ENCODE assay signal across 13 mouse cellular contexts in genomic region chr2:36081446-36081845, GRCm38 (mm10). TPM values are rescaled to one million over a fixed set of nuclear protein-coding genes. Genes with fewer than 3 reads are reported as not detected.
DNase-seq lines count a peak whose midpoint lies in the region; ATAC-seq and TF ChIP-seq lines count a peak whose summit lies in the region.
"Had no signal": no experiment of that assay in that cellular context is flagged by ENCODE, and none has a peak within 500 bp of the region (broad histone marks: within the 10 kb centered on the region; RNA-seq: fewer than 3 reads in every experiment).

No protein-coding gene starts in this region.

- H3K27ac ChIP-seq in lung, embryonic 14.5 days (ENCODE audit: low read depth), result no peak overlapping the region
- H3K27ac ChIP-seq: embryonic facial prominence, embryonic 12.5 days; hindbrain, embryonic 15.5 days had no signal

- no peaks in the 10 kb centered on the region for H3K36me3 ChIP-seq in lung, embryonic 14.5 days (ENCODE audit: insufficient read depth)
- H3K36me3 ChIP-seq: embryonic facial prominence, embryonic 12.5 days; hindbrain, embryonic 15.5 days had no signal

- H3K4me1 ChIP-seq in lung, embryonic 14.5 days (ENCODE audit: insufficient read depth), result no peaks in the 10 kb centered on the region

- TF ChIP-seq CTCF in lung, embryonic 14.5 days (IDR thresholded peaks at IDR 0.05; ENCODE audit: low read depth), result no peak

- WGBS in lung, embryonic 14.5 days, result 12% methylated on average over 9 of the region's 9 CpGs

- DNase-seq in lung, embryonic 14.5 days, result peak; percentile 61
- no peak for DNase-seq in lung, postnatal 14 days
- DNase-seq in kidney, adult 9 months, result peak; percentile 24
- DNase-seq in liver, result peak; percentile 62
- DNase-seq in cerebellum, postnatal 36 days, result no peak
- DNase-seq in thymus, postnatal 4 days, result no peak
- no peak for DNase-seq in cerebellum, adult 9-10 months
- DNase-seq: forebrain, postnatal 0 days; heart, adult 18-20 months; layer of hippocampus, postnatal 36 days had no signal

- ATAC-seq in lung, embryonic 14.5 days (ENCODE audit: insufficient read depth), result peak; percentile 70
- ATAC-seq in monocyte, adult 5-6 weeks (replicated peaks; ENCODE audit: insufficient number of reproducible peaks, low FRiP score, low TSS enrichment, poor library complexity, severe bottlenecking), result no peak
- ATAC-seq: forebrain, postnatal 0 days had no signal

- H3K4me2 ChIP-seq in lung, embryonic 14.5 days, result no peak overlapping the region
- H3K4me2 ChIP-seq: embryonic facial prominence, embryonic 12.5 days; hindbrain, embryonic 15.5 days had no signal

- no peak overlapping the region for H3K4me3 ChIP-seq in lung, embryonic 14.5 days (ENCODE audit: low read depth, low read length)
- H3K4me3 ChIP-seq: embryonic facial prominence, embryonic 12.5 days; hindbrain, embryonic 15.5 days had no signal

- no peak overlapping the region for H3K9ac ChIP-seq in lung, embryonic 14.5 days
- H3K9ac ChIP-seq: embryonic facial prominence, embryonic 12.5 days; forebrain, postnatal 0 days; hindbrain, embryonic 15.5 days had no signal

- no peaks in the 10 kb centered on the region for H3K27me3 ChIP-seq in lung, embryonic 14.5 days (ENCODE audit: insufficient read depth, low read length)
- H3K27me3 ChIP-seq: embryonic facial prominence, embryonic 12.5 days had no signal

- H3K9me3 ChIP-seq in lung, embryonic 14.5 days (ENCODE audit: low read depth, low read length), result no peaks in the 10 kb centered on the region
- H3K9me3 ChIP-seq: embryonic facial prominence, embryonic 12.5 days; hindbrain, embryonic 15.5 days had no signal

RNA-seq across cellular contexts. Expression of gene Lhx6, which starts 23.8 kb away (rescaled TPM):
- 10.8 and 12.8 TPM in 2 replicates for polyA plus RNA-seq in lung, embryonic 14.5 days (2014; fragmentation: Nextera tagmentation; extraction: Ambion mirVana)
- total RNA-seq in monocyte, adult 5-6 weeks (2017), result not detected in 3 replicates

RNA-seq across cellular contexts. Expression of gene Morn5, which starts 32.2 kb away (rescaled TPM):
- polyA plus RNA-seq in lung, embryonic 14.5 days (2014; fragmentation: Nextera tagmentation; extraction: Ambion mirVana), result 0.54 and 1.0 TPM in 2 replicates
- total RNA-seq in monocyte, adult 5-6 weeks (2017), result not detected in 3 replicates
- total RNA-seq: heart, adult 18-20 months had no signal

RNA-seq across cellular contexts. Expression of gene Ndufa8, which starts 32.2 kb away (rescaled TPM):
- polyA plus RNA-seq in lung, embryonic 14.5 days (2014; fragmentation: Nextera tagmentation; extraction: Ambion mirVana), result 247 TPM in 2 replicates
- 26.1 to 34.0 TPM (median 32.9 TPM) in 3 replicates for total RNA-seq in monocyte, adult 5-6 weeks (2017)

RNA-seq across cellular contexts. Expression of gene Mrrf, which starts 54.7 kb away (rescaled TPM):
- polyA plus RNA-seq in lung, embryonic 14.5 days (2014; fragmentation: Nextera tagmentation; extraction: Ambion mirVana), result 30.4 and 42.3 TPM in 2 replicates
- total RNA-seq in monocyte, adult 5-6 weeks (2017), result 10.9 to 28.0 TPM (median 13.3 TPM) in 3 replicates

RNA-seq across cellular contexts. Expression of gene Rbm18, which starts 55.1 kb away (rescaled TPM):
- 71.1 and 76.4 TPM in 2 replicates for polyA plus RNA-seq in lung, embryonic 14.5 days (2014; fragmentation: Nextera tagmentation; extraction: Ambion mirVana)
- total RNA-seq in monocyte, adult 5-6 weeks (2017), result 28.6 to 44.3 TPM (median 34.6 TPM) in 3 replicates

Comparison
In these comparisons a context has a peak if more than half of its experiments do, and no peak if none do; other contexts are left out.
1. DNase-seq: peak in lung, embryonic 14.5 days (single experiment), kidney, adult 9 months (single experiment) and liver (single experiment); none in lung, postnatal 14 days (single experiment), cerebellum, postnatal 36 days (0 of 2), thymus, postnatal 4 days (single experiment) and cerebellum, adult 9-10 months (single experiment).